Mouse (Mus musculus): ENCODE data around the gene Bub1b.
A peak's percentile ranks its signal among the peaks of the same experiment; 100 is the strongest.
"Not testable (repeated sequence)": the region's sequence is repeated elsewhere in the genome, so short reads cannot be mapped to it uniquely, and the experiment has no call there.

The Bub1b gene

DNA sequence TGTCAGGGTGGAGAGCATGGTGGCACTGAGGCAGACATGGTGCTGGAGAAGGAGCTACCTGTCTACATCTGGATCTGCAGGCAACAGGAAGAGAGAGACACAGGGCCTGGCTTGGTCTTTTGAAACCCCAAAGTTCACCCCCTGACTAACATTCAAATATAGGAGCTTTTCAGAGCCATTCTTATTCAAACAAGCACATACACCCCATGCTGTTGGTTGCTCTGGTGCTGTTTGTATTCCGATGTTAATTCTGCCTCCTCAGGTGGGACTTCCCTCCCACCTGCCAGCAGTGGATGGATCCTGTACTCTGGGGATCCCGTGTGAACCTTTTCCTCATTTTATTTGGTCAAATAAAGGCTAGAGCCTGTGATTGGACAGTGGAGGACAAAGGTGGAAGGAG lies 22.1 kb downstream of the Bub1b start:
- no peak for DNase-seq

- DNase-seq, result no peak
These were observed 22.6 kb downstream of the Bub1b start for GRCm38 (mm10) chr2:118620608-118621007.

GRCm38 (mm10) chr2:118629276-118629675 lies 31.3 kb downstream of the Bub1b start:
- DNase-seq, result no peak

DNA sequence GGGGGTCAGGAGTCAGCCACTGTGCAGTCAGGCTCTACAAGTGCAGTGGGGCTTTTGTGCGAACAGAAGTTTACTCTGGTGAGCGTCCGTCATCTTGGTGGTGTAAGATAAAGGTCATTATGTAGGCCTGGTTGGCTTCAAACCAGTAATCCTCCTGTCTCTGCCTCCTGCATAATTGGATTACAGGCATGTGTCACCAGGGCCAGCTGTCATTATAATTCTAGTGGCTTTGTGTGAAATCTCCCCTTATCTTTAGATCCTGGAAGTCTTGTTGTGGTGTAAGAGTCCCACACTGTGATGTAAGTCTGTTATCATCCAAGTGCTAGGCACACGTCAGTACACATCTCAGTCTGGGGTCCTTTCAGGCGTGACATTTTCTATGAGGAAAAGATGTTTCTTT lies 35.4 kb downstream of the Bub1b start:
- DNase-seq, result no peak

DNA sequence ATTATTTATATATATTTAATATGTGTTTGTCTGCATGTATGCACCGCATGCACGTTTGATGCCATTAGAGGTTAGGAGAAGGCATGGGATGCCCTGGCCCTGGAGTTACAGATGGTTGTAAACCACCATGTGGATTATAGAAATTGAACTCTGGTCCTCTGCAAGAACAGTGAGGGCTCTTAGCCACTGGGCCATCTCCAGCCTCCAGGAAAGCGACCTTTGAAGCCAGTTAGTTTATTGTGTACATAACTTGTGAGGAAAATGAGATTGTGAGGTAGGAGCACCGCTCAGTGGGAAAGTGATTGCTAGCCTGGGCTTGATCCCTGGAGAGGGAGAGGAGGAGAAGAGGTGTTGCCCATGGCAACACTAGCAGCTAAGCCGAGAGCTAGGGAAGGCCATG lies 39.2 kb downstream of the Bub1b start:
- DNase-seq, result no peak

GRCm38 (mm10) chr2:118637888-118638526 lies 40.0 kb downstream of the Bub1b start:
- peak; percentile 75 for DNase-seq

- DNase-seq, result no peak
These were observed 40.7 kb downstream of the Bub1b start for GRCm38 (mm10) chr2:118638686-118639085.

- no peak for DNase-seq
These were observed 43.1 kb downstream of the Bub1b start for GRCm38 (mm10) chr2:118641147-118641546.

DNA sequence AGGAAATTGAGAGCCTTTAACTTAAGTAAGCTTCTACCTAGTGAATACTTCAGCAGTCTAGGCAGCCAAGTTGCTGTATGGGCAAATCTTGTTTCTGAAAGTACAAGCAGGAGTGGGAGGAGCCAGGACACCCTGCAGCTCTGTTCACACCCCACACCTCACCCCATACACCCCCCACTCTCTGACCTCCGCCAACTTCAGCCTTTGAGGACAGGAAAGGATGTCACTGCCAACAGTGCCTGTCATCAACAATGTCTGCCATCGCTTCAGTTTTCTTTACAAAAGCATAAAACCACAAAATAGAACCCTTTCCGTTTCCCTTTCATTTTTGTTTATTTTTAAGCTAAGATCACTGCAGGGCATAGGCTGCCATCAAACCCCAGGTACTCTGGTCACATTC lies 44.4 kb downstream of the Bub1b start:
- DNase-seq, result no peak

DNA sequence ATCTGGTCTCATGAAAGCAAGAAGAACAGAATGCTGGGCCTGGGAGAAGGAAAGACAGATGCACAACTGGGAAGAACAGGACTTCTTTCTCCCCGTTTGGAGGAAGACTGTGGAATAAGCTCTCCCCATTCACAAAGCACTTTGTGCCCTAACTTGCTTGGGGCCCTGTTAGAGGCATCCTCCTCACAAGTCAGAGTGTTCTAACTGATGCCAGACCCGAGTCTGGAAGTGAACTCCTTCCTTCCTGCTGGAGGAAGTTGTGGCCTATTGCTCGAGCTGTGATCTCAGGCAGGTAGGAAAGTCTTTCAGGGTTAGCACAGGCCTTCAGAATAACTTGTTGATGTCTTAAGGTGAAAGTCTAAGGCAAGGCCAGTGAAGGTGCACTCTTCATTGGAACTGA lies 44.9 kb downstream of the Bub1b start:
- DNase-seq, result no peak

DNA sequence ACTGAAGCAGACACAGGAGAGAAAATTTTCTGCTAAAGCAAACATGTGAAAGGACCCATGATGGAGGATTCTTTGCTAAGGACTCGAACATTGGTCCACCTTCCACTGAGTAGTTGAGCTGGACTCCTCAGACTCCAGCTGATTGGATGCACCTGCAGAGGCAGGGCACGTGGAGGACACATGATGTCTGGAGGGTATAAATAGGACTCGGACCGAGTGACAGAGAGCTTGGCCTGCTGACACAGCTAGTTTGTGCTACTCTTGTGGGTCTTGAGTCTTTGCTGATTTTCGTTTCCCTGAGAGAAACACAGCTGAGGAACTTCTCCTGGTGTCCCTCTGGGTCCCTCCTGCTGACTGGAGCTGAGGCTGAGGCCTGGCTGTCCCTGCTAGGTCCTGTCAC lies 48.7 kb downstream of the Bub1b start:
- no peak for DNase-seq

DNA sequence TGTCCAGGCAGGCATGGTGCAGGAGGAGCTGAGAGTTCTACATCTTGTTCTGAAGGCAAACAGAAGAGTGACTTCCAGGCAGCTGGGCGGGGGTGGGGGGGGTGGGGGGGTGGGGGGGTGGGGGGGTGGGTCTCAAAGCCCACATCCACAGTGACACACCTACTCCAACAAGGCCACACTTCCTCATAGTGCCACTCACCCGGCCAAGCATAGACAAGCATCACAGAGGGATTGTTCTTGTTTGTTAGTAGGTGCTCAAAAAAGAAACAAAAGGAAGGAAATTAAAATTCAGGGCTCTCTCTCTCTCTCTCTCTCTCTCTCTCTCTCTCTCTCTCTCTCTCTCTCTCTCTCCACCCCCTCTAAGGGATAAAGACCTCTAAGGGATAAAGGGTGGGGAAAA lies 52.7 kb downstream of the Bub1b start:
- DNase-seq, result not testable (repeated sequence)

DNA sequence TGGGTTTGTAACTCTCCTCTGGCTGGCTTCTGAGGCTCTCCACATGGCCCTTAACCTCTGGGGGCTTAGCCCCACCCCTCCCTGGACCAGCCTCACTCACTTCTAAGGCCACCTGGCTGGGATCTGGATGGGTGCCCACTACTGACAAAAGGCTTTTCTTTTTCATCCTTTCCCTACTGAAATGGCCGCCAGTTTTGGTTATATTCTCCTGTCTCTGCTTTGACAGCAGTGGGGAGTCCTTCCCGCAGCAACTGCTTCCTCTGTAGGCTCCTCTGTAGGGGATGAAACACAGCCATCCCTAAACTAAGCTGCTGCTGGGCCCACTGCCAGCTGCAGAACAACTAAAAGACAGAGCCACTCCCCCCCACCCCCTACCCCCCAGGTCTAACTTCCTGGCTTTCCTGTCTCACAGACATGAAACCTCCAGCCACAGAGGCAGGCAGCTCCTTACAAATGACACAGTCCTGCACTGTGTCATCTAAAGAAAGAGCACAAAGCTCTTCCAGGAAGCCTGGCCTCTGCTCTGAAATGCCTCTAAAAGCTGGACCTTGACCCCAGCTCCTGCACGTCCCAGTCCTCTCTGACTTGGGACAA lies 58.8 kb downstream of the Bub1b start:
- peak; percentile 11 for DNase-seq

- no peak for DNase-seq
These were observed 60.4 kb downstream of the Bub1b start for GRCm38 (mm10) chr2:118658457-118658856.

DNA sequence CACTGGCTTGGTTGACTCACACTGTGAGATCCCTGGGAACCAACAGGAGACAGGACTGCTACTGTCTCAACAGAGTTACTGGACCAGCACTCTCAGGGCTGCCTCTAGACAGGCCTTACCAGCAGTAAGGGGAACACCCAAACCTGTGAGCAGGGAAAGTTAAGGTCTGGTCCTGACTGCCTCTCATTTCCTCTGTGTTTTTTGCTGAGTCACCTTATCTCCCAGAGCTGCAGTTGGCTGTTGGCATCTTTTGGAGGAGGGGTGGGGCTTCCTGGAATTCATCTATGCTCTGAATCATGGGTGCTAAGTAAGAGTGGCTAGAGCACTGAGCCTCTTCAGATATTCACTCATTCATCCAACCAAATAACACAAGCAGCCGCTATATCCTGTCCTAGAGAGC lies 61.1 kb downstream of the Bub1b start:
- DNase-seq, result no peak

DNA sequence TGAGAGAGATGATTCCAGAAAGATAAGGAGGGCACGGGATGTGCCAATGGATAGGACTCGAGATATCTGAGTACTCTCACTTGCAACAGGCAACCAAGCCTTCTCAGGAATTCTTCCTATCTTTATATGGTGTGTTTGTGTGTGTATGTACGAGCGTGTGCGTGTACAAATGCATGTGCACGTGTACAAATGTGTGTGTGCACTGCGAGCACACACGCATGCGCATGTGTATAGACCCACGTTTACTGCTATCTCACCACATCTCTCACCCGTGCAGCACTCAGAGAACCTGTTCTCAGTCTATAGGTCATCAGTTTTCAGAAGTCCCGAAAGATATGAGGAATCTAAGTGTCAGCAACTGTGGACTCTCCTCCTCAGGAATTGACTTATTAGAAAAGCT lies 61.5 kb downstream of the Bub1b start:
- no peak for DNase-seq

GRCm38 (mm10) chr2:118659998-118660452 lies 62.0 kb downstream of the Bub1b start:
- DNase-seq, result peak; percentile 80

- DNase-seq, result no peak
These were observed 63.9 kb downstream of the Bub1b start for GRCm38 (mm10) chr2:118661891-118662290.

- peak; percentile 41 for DNase-seq
These were observed 65.1 kb downstream of the Bub1b start, which contains the start of gene Pak6 for GRCm38 (mm10) chr2:118662902-118663803. Pak6 (plus strand) TSS chr2:118663303.

GRCm38 (mm10) chr2:118663804-118664766 lies 66.1 kb downstream of the Bub1b start:
- DNase-seq, result no peak

GRCm38 (mm10) chr2:118664975-118665516 lies 67.0 kb downstream of the Bub1b start:
- DNase-seq, result no peak

DNA sequence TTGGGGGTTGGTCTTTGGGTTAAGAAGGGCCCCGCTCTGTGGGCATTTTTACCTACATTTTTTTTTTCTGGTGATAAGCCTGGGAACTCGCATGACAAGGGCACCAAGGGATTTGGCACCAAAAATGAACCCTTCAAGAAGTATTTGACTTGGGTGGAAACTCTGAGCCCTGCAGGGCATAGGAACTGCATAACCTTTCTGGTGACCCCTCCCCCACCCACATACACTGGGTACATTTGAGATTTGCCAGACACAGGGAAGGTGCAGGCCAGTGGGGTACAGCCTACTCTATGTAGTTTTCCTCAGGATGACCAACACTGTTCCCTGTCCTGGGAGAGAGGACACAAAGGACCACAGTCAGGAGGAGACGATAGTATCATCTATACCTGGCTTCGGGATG lies 67.6 kb downstream of the Bub1b start:
- DNase-seq, result no peak

Measured in embryo, embryonic 11 days (tissue).